Mouse (Mus musculus): ENCODE data around the gene Ube2f. TPM values are rescaled to one million over a fixed set of nuclear protein-coding genes. Genes with fewer than 3 reads are reported as not detected.

Ube2f gene
- polyA plus RNA-seq, 1 experiment, result 19.5 TPM

DNA sequence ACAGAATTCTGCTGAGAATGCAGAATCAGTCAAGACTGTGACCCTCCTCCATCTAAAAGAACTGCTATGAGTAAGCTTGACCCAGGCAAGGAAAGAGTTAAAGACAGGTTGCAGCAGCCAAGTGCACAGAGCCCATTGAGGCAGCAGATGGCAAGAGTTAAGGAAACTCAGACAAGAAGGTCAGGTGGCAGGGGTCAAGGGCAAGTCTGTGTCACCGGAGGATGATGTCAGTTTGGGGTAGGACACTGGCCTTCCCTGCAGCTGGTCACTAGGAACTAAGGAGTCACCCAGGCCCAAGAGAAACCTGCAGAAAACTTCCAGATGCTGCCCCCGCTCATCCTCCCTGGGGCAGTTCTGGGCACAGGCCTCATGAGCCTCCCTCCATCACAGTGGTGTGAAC is 74.5 kb downstream of the Ube2f start:
- WGBS, result 81% methylated on average over 2 of the region's 2 CpGs
- Histone ChIP-seq H3K27me3 (ENCODE audit: control insufficient read depth, insufficient read depth, low read length) (no peaks in the 10 kb centered on the region), H3K36me3 (ENCODE audit: control insufficient read depth, insufficient read depth, low read length) (no peaks in the 10 kb centered on the region), H3K27ac (ENCODE audit: insufficient read depth, low read depth, low read length) (no peak overlapping the region), H3K4me3 (ENCODE audit: low read depth, low read length) (no peak overlapping the region), H3K4me1 (ENCODE audit: control insufficient read depth, insufficient read depth, insufficient read length, low read length) (no peaks in the 10 kb centered on the region)
- TF ChIP-seq CTCF (IDR thresholded peaks at IDR 0.05; ENCODE audit: extremely low read depth, insufficient read length, insufficient replicate concordance, low read depth, low read length), result no peak
- no peak for TF ChIP-seq POLR2A (IDR thresholded peaks at IDR 0.05; ENCODE audit: low read depth, low read length)

DNA sequence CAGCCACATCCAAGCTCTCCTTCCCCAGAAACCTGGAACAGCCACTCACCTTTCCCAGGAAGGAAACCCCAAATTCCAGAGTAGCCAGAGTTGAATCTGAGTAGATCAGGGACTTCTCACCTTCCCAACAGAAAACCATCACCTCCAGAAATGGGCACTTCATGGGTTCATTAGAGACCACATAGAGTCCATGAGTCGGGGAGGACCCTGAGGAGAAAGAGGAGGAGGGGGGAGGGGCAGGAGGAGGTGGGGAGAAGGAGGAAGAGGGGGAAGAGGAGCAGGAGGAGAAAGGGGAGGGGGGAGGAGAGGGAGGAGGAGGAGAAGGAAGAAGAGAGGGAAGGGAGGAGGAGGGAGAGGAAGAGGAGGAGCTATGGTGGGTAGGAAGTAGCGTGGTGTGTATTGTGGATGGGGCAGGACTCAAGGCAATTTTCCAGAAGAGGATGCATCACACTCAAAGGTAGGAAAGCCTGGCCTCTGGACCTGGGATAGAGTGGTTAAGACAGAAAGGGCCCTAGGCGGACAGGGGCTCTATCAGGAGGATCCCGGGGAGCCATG is 75.5 kb downstream of the Ube2f start:
- Histone ChIP-seq H3K36me3 (ENCODE audit: control insufficient read depth, insufficient read depth, low read length) (no peaks in the 10 kb centered on the region), H3K27me3 (ENCODE audit: control insufficient read depth, insufficient read depth, low read length) (no peaks in the 10 kb centered on the region), H3K4me1 (ENCODE audit: control insufficient read depth, insufficient read depth, insufficient read length, low read length) (no peaks in the 10 kb centered on the region), H3K4me3 (ENCODE audit: low read depth, low read length) (no peak overlapping the region), H3K27ac (ENCODE audit: insufficient read depth, low read depth, low read length) (no peak overlapping the region)
- 61% methylated on average over 4 of the region's 4 CpGs for WGBS
- TF ChIP-seq CTCF (IDR thresholded peaks at IDR 0.05; ENCODE audit: extremely low read depth, insufficient read length, insufficient replicate concordance, low read depth, low read length) (no peak), POLR2A (IDR thresholded peaks at IDR 0.05; ENCODE audit: low read depth, low read length) (no peak)

GRCm38 (mm10) chr1:91332102-91332501 is 82.0 kb downstream of the Ube2f start:
- no peaks in the 10 kb centered on the region for H3K27me3 ChIP-seq (ENCODE audit: control insufficient read depth, insufficient read depth, low read length)
- no peak overlapping the region for H3K27ac ChIP-seq (ENCODE audit: insufficient read depth, low read depth, low read length)
- H3K4me3 ChIP-seq (ENCODE audit: low read depth, low read length), result no peak overlapping the region
- H3K4me1 ChIP-seq (ENCODE audit: control insufficient read depth, insufficient read depth, insufficient read length, low read length), result no peaks in the 10 kb centered on the region
- TF ChIP-seq POLR2A (IDR thresholded peaks at IDR 0.05; ENCODE audit: low read depth, low read length) (no peak), CTCF (IDR thresholded peaks at IDR 0.05; ENCODE audit: extremely low read depth, insufficient read length, insufficient replicate concordance, low read depth, low read length) (no peak)
- 51% methylated on average over 4 of the region's 4 CpGs for WGBS
- no peaks in the 10 kb centered on the region for H3K36me3 ChIP-seq (ENCODE audit: control insufficient read depth, insufficient read depth, low read length)

GRCm38 (mm10) chr1:91333582-91333981 is 83.5 kb downstream of the Ube2f start:
- Histone ChIP-seq H3K27ac (ENCODE audit: insufficient read depth, low read depth, low read length) (no peak overlapping the region), H3K27me3 (ENCODE audit: control insufficient read depth, insufficient read depth, low read length) (no peaks in the 10 kb centered on the region), H3K4me3 (ENCODE audit: low read depth, low read length) (no peak overlapping the region), H3K4me1 (ENCODE audit: control insufficient read depth, insufficient read depth, insufficient read length, low read length) (no peaks in the 10 kb centered on the region), H3K36me3 (ENCODE audit: control insufficient read depth, insufficient read depth, low read length) (no peaks in the 10 kb centered on the region)
- TF ChIP-seq POLR2A (IDR thresholded peaks at IDR 0.05; ENCODE audit: low read depth, low read length) (no peak), CTCF (IDR thresholded peaks at IDR 0.05; ENCODE audit: extremely low read depth, insufficient read length, insufficient replicate concordance, low read depth, low read length) (no peak)

DNA sequence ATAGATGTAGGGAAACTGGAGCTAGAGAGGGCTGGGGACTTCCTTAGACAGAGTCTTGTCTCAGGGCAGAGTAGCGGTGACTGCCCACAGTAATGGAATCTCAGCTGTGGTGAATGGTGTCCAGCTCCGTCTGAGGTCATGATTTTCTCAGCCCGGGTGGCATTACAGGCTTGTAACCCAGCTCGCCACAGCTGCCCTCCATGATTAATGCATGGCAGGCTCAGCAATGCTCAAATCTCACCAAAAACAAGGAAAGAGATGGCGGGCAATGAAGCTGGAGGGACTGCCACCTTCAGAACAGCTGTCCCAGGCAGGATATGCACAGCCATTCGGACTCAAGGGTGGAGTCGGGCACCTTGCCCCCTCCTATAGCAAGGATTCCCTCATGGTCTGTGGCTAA is 87.3 kb downstream of the Ube2f start:
- no peak overlapping the region for H3K27ac ChIP-seq (ENCODE audit: insufficient read depth, low read depth, low read length)
- WGBS, result 86% methylated on average over 7 of the region's 7 CpGs
- H3K36me3 ChIP-seq (ENCODE audit: control insufficient read depth, insufficient read depth, low read length), result no peaks in the 10 kb centered on the region
- peaks cover under 1% of the 10 kb centered on the region; the same call in 1 of the 2 replicates for H3K4me1 ChIP-seq (ENCODE audit: control insufficient read depth, insufficient read depth, insufficient read length, low read length)
- H3K4me3 ChIP-seq (ENCODE audit: low read depth, low read length), result no peak overlapping the region
- H3K27me3 ChIP-seq (ENCODE audit: control insufficient read depth, insufficient read depth, low read length), result no peaks in the 10 kb centered on the region
- TF ChIP-seq CTCF (IDR thresholded peaks at IDR 0.05; ENCODE audit: extremely low read depth, insufficient read length, insufficient replicate concordance, low read depth, low read length), result no peak
- no peak for TF ChIP-seq POLR2A (IDR thresholded peaks at IDR 0.05; ENCODE audit: low read depth, low read length)

Other genes with a start within 250 kb of the Ube2f start
- gene Rbm44, start 105.2 kb upstream of the Ube2f start, polyA plus RNA-seq (2012; rRNA removed), result not detected in 2 replicates
- 12.1 and 23.5 TPM in 2 replicates for gene Ramp1, start 70.5 kb upstream of the Ube2f start, polyA plus RNA-seq (2012; rRNA removed)
- 20.9 and 30.2 TPM in 2 replicates for gene Scly, start 48.0 kb downstream of the Ube2f start, polyA plus RNA-seq (2012; rRNA removed)
- 0.10 and 0.13 TPM in 2 replicates for gene Espnl, start 71.8 kb downstream of the Ube2f start, polyA plus RNA-seq (2012; rRNA removed)
- 1.2 and 1.5 TPM in 2 replicates for gene Klhl30, start 100.7 kb downstream of the Ube2f start, polyA plus RNA-seq (2012; rRNA removed)
- gene Erfe, start 116.1 kb downstream of the Ube2f start, polyA plus RNA-seq (2012; rRNA removed), result 3.7 and 7.3 TPM in 2 replicates
- 17.9 and 34.6 TPM in 2 replicates for gene Ilkap, start 148.5 kb downstream of the Ube2f start, polyA plus RNA-seq (2012; rRNA removed)
- gene Hes6, start 163.7 kb downstream of the Ube2f start, polyA plus RNA-seq (2012; rRNA removed), result 78.8 and 113 TPM in 2 replicates
- 4.1 and 5.2 TPM in 2 replicates for gene Per2, start 209.0 kb downstream of the Ube2f start, polyA plus RNA-seq (2012; rRNA removed)
- gene Traf3ip1, start 244.3 kb downstream of the Ube2f start, polyA plus RNA-seq (2012; rRNA removed), result 2.0 and 3.7 TPM in 2 replicates

Data from small intestine, adult 2 months (tissue).